Mouse (Mus musculus): ENCODE results near the gene Upk1b. TPM values are rescaled to one million over a fixed set of nuclear protein-coding genes. Genes with fewer than 3 reads are reported as not detected.
A peak's percentile ranks its signal among the peaks of the same experiment; 100 is the strongest.
"Not testable (repeated sequence)": the region's sequence is repeated elsewhere in the genome, so short reads cannot be mapped to it uniquely, and the experiment has no call there.

The Upk1b gene
- 12.3 and 12.7 TPM in 2 replicates for polyA plus RNA-seq (2015; fragmentation: Nextera tagmentation; extraction: Ambion mirVana)

DNA sequence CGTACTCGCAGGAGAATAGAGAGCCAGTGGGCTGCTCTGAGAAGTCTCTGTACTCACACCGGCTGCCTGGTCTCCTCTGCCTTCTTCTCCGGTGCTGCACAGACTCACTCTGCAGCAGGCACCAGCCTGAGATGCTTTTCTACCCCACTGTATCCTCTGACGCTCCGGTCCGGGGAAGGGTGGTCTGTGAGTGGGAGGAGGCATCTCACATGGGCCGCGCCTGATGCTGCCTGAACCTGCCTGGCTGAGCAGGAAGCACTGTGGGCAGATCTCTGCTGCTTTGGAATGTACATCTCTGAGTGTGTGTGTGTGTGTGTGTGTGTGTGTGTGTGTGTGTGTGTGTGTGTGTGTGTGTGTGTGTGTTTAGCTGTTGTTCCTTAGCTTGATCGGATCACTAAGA, at the start of gene Upk1b:
Gene Upk1b, minus strand, starts transcription at position 238 of the 400 bp plus-strand sequence.
- TF ChIP-seq CTCF (IDR thresholded peaks at IDR 0.05; ENCODE audit: low read depth), result no peak
- no peak within 1 kb of the TSS for H3K9ac ChIP-seq (ENCODE audit: low read depth, low read length)
- ATAC-seq, result no peak
- H3K9me3 ChIP-seq (ENCODE audit: control insufficient read depth), result no peaks in the 10 kb centered on the region
- no peaks in the 10 kb centered on the region for H3K36me3 ChIP-seq (ENCODE audit: control insufficient read depth, insufficient read depth)
- H3K4me3 ChIP-seq (ENCODE audit: low read depth, low read length), result no peak within 1 kb of the TSS
- WGBS, result 25% methylated on average over 10 of the region's 10 CpGs
- no peaks in the 10 kb centered on the region for H3K27me3 ChIP-seq (replicated peaks; ENCODE audit: control insufficient read depth, insufficient read depth, low read length)
- no peak within 1 kb of the TSS for H3K27ac ChIP-seq (ENCODE audit: low read depth, low read length)
- H3K4me2 ChIP-seq (replicated peaks; ENCODE audit: low read depth), result no peak within 1 kb of the TSS
- no peaks in the 10 kb centered on the region for H3K4me1 ChIP-seq (replicated peaks; ENCODE audit: control insufficient read depth, insufficient read depth, low read length)

GRCm38 (mm10) chr16:38828649-38829048, 28.5 kb upstream of the Upk1b start, which contains the start of gene 4930435E12Rik:
Gene 4930435E12Rik, minus strand, starts transcription at chr16:38828749.
- WGBS, result 82% methylated on average over 3 of the region's 3 CpGs
- no peak within 1 kb of the TSS for H3K27ac ChIP-seq (ENCODE audit: low read depth, low read length)
- ATAC-seq, result no peak
- H3K36me3 ChIP-seq (ENCODE audit: control insufficient read depth, insufficient read depth), result no peaks in the 10 kb centered on the region
- no peak for TF ChIP-seq CTCF (IDR thresholded peaks at IDR 0.05; ENCODE audit: low read depth)
- no peaks in the 10 kb centered on the region for H3K4me1 ChIP-seq (replicated peaks; ENCODE audit: control insufficient read depth, insufficient read depth, low read length)
- H3K4me2 ChIP-seq (replicated peaks; ENCODE audit: low read depth), result no peak within 1 kb of the TSS
- H3K9me3 ChIP-seq (ENCODE audit: control insufficient read depth), result no peaks in the 10 kb centered on the region
- H3K4me3 ChIP-seq (ENCODE audit: low read depth, low read length), result no peak within 1 kb of the TSS
- no peak within 1 kb of the TSS for H3K9ac ChIP-seq (ENCODE audit: low read depth, low read length)
- no peaks in the 10 kb centered on the region for H3K27me3 ChIP-seq (replicated peaks; ENCODE audit: control insufficient read depth, insufficient read depth, low read length)

DNA sequence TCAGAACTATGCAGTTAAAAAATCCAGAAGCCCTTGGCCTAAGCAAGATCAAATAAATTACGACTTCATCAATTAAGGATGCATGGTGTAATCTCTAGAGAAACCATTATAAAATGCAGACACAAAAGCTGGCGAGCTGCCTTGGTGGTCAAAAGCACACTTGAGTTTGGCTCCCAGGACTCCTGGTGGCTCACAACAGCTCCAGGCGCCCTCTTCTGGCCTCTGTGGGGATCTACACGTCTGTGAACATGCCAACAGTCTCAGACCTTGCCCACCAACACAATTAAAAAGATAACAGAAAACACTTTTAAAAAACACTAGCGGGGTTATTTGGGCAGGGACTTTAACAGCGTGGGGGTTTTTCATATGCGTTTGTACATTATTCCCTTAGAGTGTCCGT, 12.4 kb upstream of the Upk1b start:
- Histone ChIP-seq H3K9ac (ENCODE audit: low read depth, low read length) (no peak overlapping the region), H3K27me3 (replicated peaks; ENCODE audit: control insufficient read depth, insufficient read depth, low read length) (no peaks in the 10 kb centered on the region), H3K27ac (ENCODE audit: low read depth, low read length) (no peak overlapping the region), H3K9me3 (ENCODE audit: control insufficient read depth) (no peaks in the 10 kb centered on the region), H3K4me1 (replicated peaks; ENCODE audit: control insufficient read depth, insufficient read depth, low read length) (no peaks in the 10 kb centered on the region), H3K4me2 (replicated peaks; ENCODE audit: low read depth) (no peak overlapping the region), H3K4me3 (ENCODE audit: low read depth, low read length) (no peak overlapping the region), H3K36me3 (ENCODE audit: control insufficient read depth, insufficient read depth) (no peaks in the 10 kb centered on the region)
- WGBS, result 35% methylated on average over 8 of the region's 8 CpGs
- TF ChIP-seq CTCF (IDR thresholded peaks at IDR 0.05; ENCODE audit: low read depth), result peak; percentile 90
- ATAC-seq, result peak; percentile 60; the same call in 1 of the 2 replicates

GRCm38 (mm10) chr16:38810196-38810595, 10.1 kb upstream of the Upk1b start:
- no peak overlapping the region for H3K9ac ChIP-seq (ENCODE audit: low read depth, low read length)
- 60% methylated on average over 5 of the region's 5 CpGs for WGBS

GRCm38 (mm10) chr16:38807796-38808195, 7.7 kb upstream of the Upk1b start:
- H3K4me3 ChIP-seq (ENCODE audit: low read depth, low read length); H3K36me3 ChIP-seq (ENCODE audit: control insufficient read depth, insufficient read depth); H3K4me2 ChIP-seq (replicated peaks; ENCODE audit: low read depth); H3K9me3 ChIP-seq (ENCODE audit: control insufficient read depth); H3K4me1 ChIP-seq (replicated peaks; ENCODE audit: control insufficient read depth, insufficient read depth, low read length); ATAC-seq; H3K27me3 ChIP-seq (replicated peaks; ENCODE audit: control insufficient read depth, insufficient read depth, low read length); H3K9ac ChIP-seq (ENCODE audit: low read depth, low read length); H3K27ac ChIP-seq (ENCODE audit: low read depth, low read length): not testable (repeated sequence)
- 89% methylated on average over 5 of the region's 5 CpGs for WGBS

More at GRCm38 (mm10) chr16:38810196-38810595, 10.1 kb upstream of the Upk1b start:
- no peaks in the 10 kb centered on the region for H3K36me3 ChIP-seq (ENCODE audit: control insufficient read depth, insufficient read depth)
- no peak overlapping the region for H3K4me3 ChIP-seq (ENCODE audit: low read depth, low read length)
- H3K27me3 ChIP-seq (replicated peaks; ENCODE audit: control insufficient read depth, insufficient read depth, low read length), result no peaks in the 10 kb centered on the region
- H3K27ac ChIP-seq (ENCODE audit: low read depth, low read length), result no peak overlapping the region
- H3K9me3 ChIP-seq (ENCODE audit: control insufficient read depth), result no peaks in the 10 kb centered on the region
- ATAC-seq, result no peak
- no peak for TF ChIP-seq CTCF (IDR thresholded peaks at IDR 0.05; ENCODE audit: low read depth)
- H3K4me1 ChIP-seq (replicated peaks; ENCODE audit: control insufficient read depth, insufficient read depth, low read length), result no peaks in the 10 kb centered on the region
- H3K4me2 ChIP-seq (replicated peaks; ENCODE audit: low read depth), result no peak overlapping the region

- no peak overlapping the region for H3K9ac ChIP-seq (ENCODE audit: low read depth, low read length)
- H3K27ac ChIP-seq (ENCODE audit: low read depth, low read length), result no peak overlapping the region
- H3K4me1 ChIP-seq (replicated peaks; ENCODE audit: control insufficient read depth, insufficient read depth, low read length), result no peaks in the 10 kb centered on the region
- no peaks in the 10 kb centered on the region for H3K36me3 ChIP-seq (ENCODE audit: control insufficient read depth, insufficient read depth)
- WGBS, result 53% methylated on average over 3 of the region's 3 CpGs
- H3K4me2 ChIP-seq (replicated peaks; ENCODE audit: low read depth), result no peak overlapping the region
- no peak for TF ChIP-seq CTCF (IDR thresholded peaks at IDR 0.05; ENCODE audit: low read depth)
- ATAC-seq, result no peak
- H3K27me3 ChIP-seq (replicated peaks; ENCODE audit: control insufficient read depth, insufficient read depth, low read length), result no peaks in the 10 kb centered on the region
- H3K4me3 ChIP-seq (ENCODE audit: low read depth, low read length), result no peak overlapping the region
- no peaks in the 10 kb centered on the region for H3K9me3 ChIP-seq (ENCODE audit: control insufficient read depth)
These were observed 1.1 kb downstream of the Upk1b start for GRCm38 (mm10) chr16:38798957-38799450.

DNA sequence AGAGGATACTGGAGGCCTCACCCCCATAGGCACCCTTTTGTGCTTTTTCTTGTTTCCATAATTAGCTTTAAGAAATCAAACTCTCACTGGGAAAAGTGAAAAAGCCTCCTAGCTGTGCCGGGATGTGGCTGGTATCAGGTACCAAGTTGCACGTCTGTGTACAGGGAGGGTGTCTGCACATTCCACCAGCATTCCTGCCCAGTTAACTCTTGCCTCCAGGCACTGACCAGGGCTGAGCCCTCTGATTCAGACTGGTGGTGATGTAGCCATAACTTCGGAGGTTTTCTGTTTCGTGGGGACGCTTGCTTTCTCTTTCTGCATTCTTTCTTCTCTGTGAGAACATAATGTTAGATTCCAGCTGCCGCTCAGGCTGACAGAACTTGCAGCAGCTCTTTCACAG, 7.0 kb downstream of the Upk1b start:
- Histone ChIP-seq H3K9ac (ENCODE audit: low read depth, low read length) (no peak overlapping the region), H3K36me3 (ENCODE audit: control insufficient read depth, insufficient read depth) (no peaks in the 10 kb centered on the region), H3K4me3 (ENCODE audit: low read depth, low read length) (no peak overlapping the region), H3K27me3 (replicated peaks; ENCODE audit: control insufficient read depth, insufficient read depth, low read length) (no peaks in the 10 kb centered on the region), H3K4me2 (replicated peaks; ENCODE audit: low read depth) (no peak overlapping the region), H3K27ac (ENCODE audit: low read depth, low read length) (no peak overlapping the region), H3K9me3 (ENCODE audit: control insufficient read depth) (no peaks in the 10 kb centered on the region), H3K4me1 (replicated peaks; ENCODE audit: control insufficient read depth, insufficient read depth, low read length) (no peaks in the 10 kb centered on the region)
- no peak for ATAC-seq
- TF ChIP-seq CTCF (IDR thresholded peaks at IDR 0.05; ENCODE audit: low read depth), result no peak
- WGBS, result 65% methylated on average over 6 of the region's 6 CpGs

Measured in intestine, postnatal 0 days (tissue).